Mouse (Mus musculus): Measurements from ENCODE around the gene Icam1.
A peak's percentile ranks its signal among the peaks of the same experiment; 100 is the strongest.

GRCm38 (mm10) chr9:21022726-21023125 lies 6.9 kb downstream of the Icam1 start:
- TF ChIP-seq CTCF (IDR thresholded peaks at IDR 0.05; ENCODE audit: insufficient read depth, low read length) (0 out of 2 replicates have a peak, but pooled peaks have one; percentile 5), POLR2A (IDR thresholded peaks at IDR 0.05; ENCODE audit: borderline replicate concordance, extremely low read depth, low read depth, low read length) (no peak)
